Mouse (Mus musculus): ENCODE measurements around the gene Kmt5c. TPM values are rescaled to one million over a fixed set of nuclear protein-coding genes. Genes with fewer than 3 reads are reported as not detected.
A peak's percentile ranks its signal among the peaks of the same experiment; 100 is the strongest.

The Kmt5c gene
- 88.9 and 100 TPM in 2 replicates for polyA plus RNA-seq (2016; fragmentation: Nextera tagmentation; extraction: Ambion mirVana)

GRCm38 (mm10) chr7:4739544-4740275, at the start of gene Kmt5c:
Gene Kmt5c, plus strand, starts transcription at chr7:4740115.
- peak within 1 kb of the TSS; percentile 84 for H3K4me3 ChIP-seq
- H3K4me1 ChIP-seq: peaks cover 31% of the 10 kb centered on the region
- no peaks in the 10 kb centered on the region for H3K27me3 ChIP-seq (ENCODE audit: low read depth, poor library complexity, severe bottlenecking)
- peak; percentile 90 for DNase-seq (ENCODE audit: low spot score)
- peaks cover 29% of the 10 kb centered on the region for H3K36me3 ChIP-seq
- H3K27ac ChIP-seq: peak within 1 kb of the TSS; percentile 94
- WGBS: under 1% methylated on average over 40 of the region's 44 CpGs
- H3K9me3 ChIP-seq (replicated peaks): no peaks in the 10 kb centered on the region

DNA sequence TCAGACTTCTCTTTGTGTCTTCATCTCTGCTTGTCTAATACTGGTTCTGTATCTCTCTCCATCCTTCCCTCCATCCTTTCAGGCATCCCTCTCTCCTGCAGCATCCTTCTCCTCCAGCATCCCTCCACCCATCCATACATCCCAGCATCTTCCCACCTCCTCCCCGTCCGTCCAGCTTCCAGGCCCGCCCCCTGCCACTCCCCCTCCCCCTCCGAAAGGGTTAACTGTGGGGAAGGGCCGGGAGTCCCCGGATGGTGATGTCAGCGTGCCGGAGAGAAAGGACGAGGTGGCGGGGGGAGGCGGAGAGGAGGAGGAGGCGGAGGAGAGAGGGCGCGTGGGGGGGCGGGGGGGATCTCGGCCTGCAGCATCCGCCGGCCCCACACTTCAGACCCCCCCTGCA, 49.5 kb upstream of the Kmt5c start, which contains the start of gene Brsk1:
Gene Brsk1, plus strand, starts transcription at position 218 of the 400 bp plus-strand sequence.
- peak within 1 kb of the TSS; percentile 98 for H3K4me3 ChIP-seq
- DNase-seq (ENCODE audit: low spot score): peak; percentile 99
- H3K27me3 ChIP-seq (ENCODE audit: low read depth, poor library complexity, severe bottlenecking): no peaks in the 10 kb centered on the region
- peaks cover 18% of the 10 kb centered on the region for H3K4me1 ChIP-seq
- WGBS: 3% methylated on average over 6 of the region's 18 CpGs
- peaks cover 30% of the 10 kb centered on the region for H3K36me3 ChIP-seq
- H3K9me3 ChIP-seq (replicated peaks): no peaks in the 10 kb centered on the region
- H3K27ac ChIP-seq: peak within 1 kb of the TSS; percentile 99

DNA sequence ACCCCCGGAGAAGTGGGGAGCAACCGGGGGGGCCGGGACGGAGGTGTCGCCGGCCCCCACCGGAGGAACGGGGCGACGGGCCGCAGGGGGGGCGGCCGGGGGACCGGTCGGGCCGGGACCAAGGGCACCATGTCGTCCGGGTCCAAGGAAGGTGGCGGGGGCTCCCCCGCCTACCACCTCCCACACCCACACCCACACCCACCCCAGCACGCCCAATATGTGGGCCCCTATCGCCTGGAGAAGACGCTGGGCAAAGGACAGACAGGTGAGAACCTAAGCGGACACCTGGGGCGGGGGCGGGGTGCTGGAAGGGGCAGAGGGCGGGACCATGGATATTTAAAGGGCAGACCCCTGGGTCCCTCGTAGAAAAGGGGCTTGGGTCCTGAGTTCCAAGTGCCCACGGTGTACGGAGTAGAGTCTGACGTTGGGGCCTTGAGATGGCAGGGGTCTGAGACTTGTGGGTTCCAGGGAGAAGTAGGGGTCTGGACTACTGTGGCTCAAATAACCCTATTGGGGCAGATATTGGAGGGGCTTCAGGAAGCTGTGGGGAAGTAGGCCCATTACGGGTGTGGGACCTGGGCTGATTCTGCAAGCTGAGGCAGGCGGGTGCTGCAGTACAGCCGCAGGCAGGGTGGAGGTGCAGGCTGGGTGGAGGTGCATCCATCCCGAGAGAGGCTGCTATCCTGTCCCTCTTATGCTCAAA, 48.8 kb upstream of the Kmt5c start:
- H3K36me3 ChIP-seq: peaks cover 37% of the 10 kb centered on the region
- no peaks in the 10 kb centered on the region for H3K27me3 ChIP-seq (ENCODE audit: low read depth, poor library complexity, severe bottlenecking)
- DNase-seq (ENCODE audit: low spot score): peak; percentile 55

DNA sequence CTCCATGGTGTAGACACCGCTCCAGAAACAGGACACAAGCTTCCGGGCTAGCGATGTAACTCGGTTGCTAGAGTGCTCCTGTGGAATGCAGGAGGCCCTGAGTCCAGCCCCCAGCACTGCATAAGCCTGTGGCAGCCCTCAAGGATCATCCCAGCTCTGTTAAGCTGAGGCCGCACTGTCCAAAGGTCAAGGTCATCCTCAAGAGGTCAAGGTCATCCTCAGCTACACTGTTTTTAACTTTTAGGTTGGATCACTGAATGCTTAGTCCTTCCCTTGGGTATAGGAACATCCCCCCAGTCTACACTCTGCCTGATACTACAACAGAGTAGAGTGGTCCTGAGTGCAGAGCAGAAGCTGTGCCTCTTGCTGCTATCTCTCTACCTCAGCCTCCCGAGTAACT, 46.9 kb upstream of the Kmt5c start:
- Histone ChIP-seq H3K4me3 (no peak overlapping the region), H3K36me3 (peaks cover 55% of the 10 kb centered on the region), H3K27ac (no peak overlapping the region), H3K27me3 (ENCODE audit: low read depth, poor library complexity, severe bottlenecking) (no peaks in the 10 kb centered on the region), H3K4me1 (peaks cover 18% of the 10 kb centered on the region), H3K9me3 (replicated peaks) (no peaks in the 10 kb centered on the region)
- WGBS: 95% methylated on average over 6 of the region's 6 CpGs
- DNase-seq (ENCODE audit: low spot score): no peak

More for the DNA sequence above, 48.8 kb upstream of the Kmt5c start:
- Histone ChIP-seq H3K4me3 (peak overlapping the region; percentile 98), H3K9me3 (replicated peaks) (no peaks in the 10 kb centered on the region), H3K27ac (peak overlapping the region; percentile 99), H3K4me1 (peaks cover 18% of the 10 kb centered on the region)
- 6% methylated on average over 26 of the region's 35 CpGs for WGBS

DNA sequence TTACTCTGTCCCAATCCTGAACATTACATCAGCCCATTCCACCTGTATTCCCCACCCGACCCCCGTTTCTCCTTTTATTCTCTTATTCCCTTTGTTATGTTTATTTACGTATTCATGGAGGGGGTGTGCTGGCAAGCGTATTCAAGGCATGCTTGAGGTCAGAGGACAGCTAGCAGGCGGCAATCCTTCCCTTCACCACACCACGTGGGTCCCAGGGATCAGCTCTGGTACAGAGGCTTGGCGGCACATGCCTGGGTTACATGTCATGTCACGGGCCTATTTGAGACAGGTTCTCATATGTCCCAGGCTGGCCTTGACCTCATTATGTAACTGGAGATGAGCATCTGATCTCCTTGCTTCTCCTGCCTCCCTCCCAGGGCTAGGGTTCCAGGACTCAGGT, 37.6 kb upstream of the Kmt5c start:
- Histone ChIP-seq H3K27ac (no peak overlapping the region), H3K36me3 (peaks cover 96% of the 10 kb centered on the region), H3K9me3 (replicated peaks) (no peaks in the 10 kb centered on the region), H3K27me3 (ENCODE audit: low read depth, poor library complexity, severe bottlenecking) (no peaks in the 10 kb centered on the region), H3K4me3 (no peak overlapping the region), H3K4me1 (no peaks in the 10 kb centered on the region)
- DNase-seq (ENCODE audit: low spot score): no peak
- 70% methylated on average over 8 of the region's 8 CpGs for WGBS

GRCm38 (mm10) chr7:4703195-4703594, 36.7 kb upstream of the Kmt5c start:
- peaks cover 97% of the 10 kb centered on the region for H3K36me3 ChIP-seq
- no peak overlapping the region for H3K4me3 ChIP-seq
- H3K27me3 ChIP-seq (ENCODE audit: low read depth, poor library complexity, severe bottlenecking): no peaks in the 10 kb centered on the region
- no peak for DNase-seq (ENCODE audit: low spot score)
- no peaks in the 10 kb centered on the region for H3K9me3 ChIP-seq (replicated peaks)
- WGBS: 94% methylated on average over 7 of the region's 7 CpGs
- H3K27ac ChIP-seq: no peak overlapping the region
- H3K4me1 ChIP-seq: no peaks in the 10 kb centered on the region

GRCm38 (mm10) chr7:4705098-4705497, 34.8 kb upstream of the Kmt5c start:
- no peak overlapping the region for H3K27ac ChIP-seq
- WGBS: 44% methylated on average over 18 of the region's 18 CpGs
- H3K9me3 ChIP-seq (replicated peaks): no peaks in the 10 kb centered on the region
- H3K36me3 ChIP-seq: peaks cover 97% of the 10 kb centered on the region
- peak; percentile 45 for DNase-seq (ENCODE audit: low spot score)
- no peaks in the 10 kb centered on the region for H3K4me1 ChIP-seq
- no peak overlapping the region for H3K4me3 ChIP-seq
- H3K27me3 ChIP-seq (ENCODE audit: low read depth, poor library complexity, severe bottlenecking): no peaks in the 10 kb centered on the region

GRCm38 (mm10) chr7:4712594-4712993, 27.3 kb upstream of the Kmt5c start:
- Histone ChIP-seq H3K4me1 (no peaks in the 10 kb centered on the region), H3K27ac (no peak overlapping the region), H3K36me3 (peaks cover 98% of the 10 kb centered on the region), H3K9me3 (replicated peaks) (no peaks in the 10 kb centered on the region), H3K4me3 (no peak overlapping the region), H3K27me3 (ENCODE audit: low read depth, poor library complexity, severe bottlenecking) (no peaks in the 10 kb centered on the region)
- DNase-seq (ENCODE audit: low spot score): no peak
- 85% methylated on average over 3 of the region's 3 CpGs for WGBS

- H3K4me1 ChIP-seq: no peaks in the 10 kb centered on the region
- no peak overlapping the region for H3K4me3 ChIP-seq
- WGBS: 76% methylated on average over 6 of the region's 6 CpGs
- H3K27ac ChIP-seq: no peak overlapping the region
- peaks cover 60% of the 10 kb centered on the region for H3K36me3 ChIP-seq
- no peaks in the 10 kb centered on the region for H3K9me3 ChIP-seq (replicated peaks)
- no peak for DNase-seq (ENCODE audit: low spot score)
- no peaks in the 10 kb centered on the region for H3K27me3 ChIP-seq (ENCODE audit: low read depth, poor library complexity, severe bottlenecking)
These were observed 23.0 kb upstream of the Kmt5c start for GRCm38 (mm10) chr7:4716955-4717354.

GRCm38 (mm10) chr7:4719276-4719675, 20.6 kb upstream of the Kmt5c start:
- H3K9me3 ChIP-seq (replicated peaks): no peaks in the 10 kb centered on the region
- no peaks in the 10 kb centered on the region for H3K27me3 ChIP-seq (ENCODE audit: low read depth, poor library complexity, severe bottlenecking)
- no peak overlapping the region for H3K27ac ChIP-seq
- peaks cover 37% of the 10 kb centered on the region for H3K36me3 ChIP-seq
- no peak for DNase-seq (ENCODE audit: low spot score)
- no peaks in the 10 kb centered on the region for H3K4me1 ChIP-seq
- WGBS: 96% methylated on average over 3 of the region's 3 CpGs
- no peak overlapping the region for H3K4me3 ChIP-seq

- no peaks in the 10 kb centered on the region for H3K9me3 ChIP-seq (replicated peaks)
- DNase-seq (ENCODE audit: low spot score): no peak
- no peaks in the 10 kb centered on the region for H3K4me1 ChIP-seq
- peak overlapping the region; percentile 38 for H3K4me3 ChIP-seq
- H3K27me3 ChIP-seq (ENCODE audit: low read depth, poor library complexity, severe bottlenecking): no peaks in the 10 kb centered on the region
- peak overlapping the region; percentile 8; the same call in 1 of the 2 replicates for H3K27ac ChIP-seq
- no peaks in the 10 kb centered on the region for H3K36me3 ChIP-seq
- 40% methylated on average over 12 of the region's 12 CpGs for WGBS
These were observed 16.4 kb upstream of the Kmt5c start for GRCm38 (mm10) chr7:4723508-4723907.

GRCm38 (mm10) chr7:4724359-4724758, 15.6 kb upstream of the Kmt5c start:
- WGBS: 73% methylated on average over 3 of the region's 3 CpGs
- no peaks in the 10 kb centered on the region for H3K9me3 ChIP-seq (replicated peaks)
- DNase-seq (ENCODE audit: low spot score): no peak

GRCm38 (mm10) chr7:4725169-4725568, 14.7 kb upstream of the Kmt5c start, which contains the start of gene Tmem150b:
Gene Tmem150b, minus strand, starts transcription at chr7:4725249.
- Histone ChIP-seq H3K4me1 (no peaks in the 10 kb centered on the region), H3K36me3 (no peaks in the 10 kb centered on the region), H3K4me3 (0 out of 2 replicates have a peak within 1 kb of the TSS, but pooled peaks have one; percentile 38), H3K27me3 (ENCODE audit: low read depth, poor library complexity, severe bottlenecking) (no peaks in the 10 kb centered on the region), H3K9me3 (replicated peaks) (no peaks in the 10 kb centered on the region), H3K27ac (no peak within 1 kb of the TSS)
- no peak for DNase-seq (ENCODE audit: low spot score)
- WGBS: 81% methylated on average over 7 of the region's 7 CpGs

More at GRCm38 (mm10) chr7:4724359-4724758, 15.6 kb upstream of the Kmt5c start:
- Histone ChIP-seq H3K27me3 (ENCODE audit: low read depth, poor library complexity, severe bottlenecking) (no peaks in the 10 kb centered on the region), H3K4me1 (no peaks in the 10 kb centered on the region), H3K36me3 (no peaks in the 10 kb centered on the region), H3K27ac (no peak overlapping the region), H3K4me3 (no peak overlapping the region)
